Mouse (Mus musculus) thymus, adult 2 months (tissue): ENCODE measurements at regions not wholly inside any gene's neighbourhood (a gene's known extent, or its start where the extent isn't known, plus 50 kb on each side); places are given as distances from the start of the nearest gene placed in this dataset.

ENCODE experiments used
- CTCF ChIP-seq: fragments of 200-500 bp; IDR thresholded peaks from 2 replicates; pipeline ENCODE4 v1.5.1; 2012; ENCODE audit warnings: mild to moderate bottlenecking, control low read depth, low read length, moderate library complexity, borderline replicate concordance; ENCODE audit not compliant: control insufficient read depth, poor library complexity, insufficient read depth; ENCODE audit errors: extremely low read depth
- POLR2A ChIP-seq: fragments of 200-500 bp; IDR thresholded peaks from 2 replicates; pipeline ENCODE4 v1.6.1; 2012; ENCODE audit warnings: mild to moderate bottlenecking, low read length, control low read depth, moderate library complexity; ENCODE audit not compliant: control insufficient read depth, poor library complexity, insufficient read depth; ENCODE audit errors: extremely low read depth

GRCm38 (mm10) chr3:38248941-38249340 lies 235.7 kb downstream of the Ankrd50 start:
- TF ChIP-seq CTCF = no peak
- TF ChIP-seq POLR2A = no peak
